Mouse (Mus musculus) neural tube, embryonic 14.5 days (tissue): ENCODE data around the gene Usp49. TPM values are rescaled to one million over a fixed set of nuclear protein-coding genes. Genes with fewer than 3 reads are reported as not detected.

Experiments used
- ATAC-seq: fragments of 200-750 bp; cut with Nextera tagmentation; 2 replicates; pipeline ENCODE4 v1.8.0; 2017; ENCODE audit warnings: low read depth, mild to moderate bottlenecking, moderate TSS enrichment, moderate library complexity
- H3K27ac ChIP-seq: fragments of 300-500 bp; sonication (generic); 2 replicates; pipeline ENCODE4 v1.5.1; 2014; ENCODE audit warnings: low read depth, mild to moderate bottlenecking, control low read depth, low read length, moderate library complexity, mixed read lengths
- H3K27me3 ChIP-seq: fragments of 300-500 bp; sonication (generic); 2 replicates; pipeline ENCODE4 v1.6.1; 2014; ENCODE audit warnings: low read length; ENCODE audit not compliant: control insufficient read depth, insufficient read depth
- H3K36me3 ChIP-seq: fragments of 300-500 bp; sonication (generic); 2 replicates; pipeline ENCODE4 v1.6.1; 2014; ENCODE audit warnings: low read length, mixed read lengths; ENCODE audit not compliant: control insufficient read depth, insufficient read depth
- H3K4me1 ChIP-seq: fragments of 300-500 bp; sonication (generic); 2 replicates; pipeline ENCODE4 v1.6.1; 2014; ENCODE audit warnings: low read length; ENCODE audit not compliant: control insufficient read depth, insufficient read depth
- H3K4me2 ChIP-seq: fragments of 300-500 bp; sonication (generic); 2 replicates; pipeline ENCODE4 v1.6.1; 2014; ENCODE audit warnings: mild to moderate bottlenecking, low read depth, low read length, control low read depth
- H3K4me3 ChIP-seq: fragments of 300-500 bp; sonication (generic); 2 replicates; pipeline ENCODE4 v1.5.1; 2014; ENCODE audit warnings: low read depth, low read length, control low read depth, mixed read lengths
- H3K9ac ChIP-seq: fragments of 300-500 bp; sonication (generic); replicated peaks from 2 replicates; pipeline ENCODE4 v1.6.1; 2014; ENCODE audit warnings: low read depth, mild to moderate bottlenecking, control low read depth, low read length, mixed read lengths
- H3K9me3 ChIP-seq: fragments of 300-500 bp; sonication (generic); 2 replicates; pipeline ENCODE4 v1.6.1; 2016; ENCODE audit warnings: low read length; ENCODE audit not compliant: control insufficient read depth
- WGBS: fragments of 180-500 bp; shearing (Covaris S2); extraction: QIAGEN DNeasy Blood & Tissue Kit; methylation state at CpG from one replicate; pipeline ENCODE4 v1.1.7; 2014; 5-methylcytosine and 5-hydroxymethylcytosine counted together
- polyA plus RNA-seq: library from polyadenylated mRNA; unstranded; fragments of >200 nt; fragmentation: Nextera tagmentation; extraction: Ambion mirVana; gene quantifications from 2 replicates; pipeline ENCODE4 v1.2.1, GENCODE M21; 2014

The Usp49 gene
- polyA plus RNA-seq, 1 experiment from 2014 or later = 5.9 TPM

DNA sequence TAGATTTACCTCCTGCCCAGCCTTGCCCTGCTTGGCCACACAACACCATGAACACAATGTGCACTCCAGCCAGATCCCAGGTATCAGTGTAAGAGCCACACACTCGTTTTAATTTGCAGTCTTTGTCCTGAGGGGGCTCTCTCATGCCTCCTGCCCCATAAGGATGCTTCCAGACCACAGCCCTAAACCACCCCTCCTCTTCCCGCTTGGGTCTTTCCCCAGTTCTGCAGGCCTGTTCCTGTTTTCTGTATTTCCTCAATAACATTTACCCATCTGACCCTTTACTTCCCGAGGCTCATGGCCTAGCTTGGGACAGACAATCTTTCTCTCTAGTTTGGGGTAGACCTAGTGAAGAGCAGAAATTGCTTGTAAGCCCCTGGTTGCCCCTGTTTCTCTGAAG lies 84.5 kb downstream of the Usp49 start:
- H3K4me2 ChIP-seq = no peak overlapping the region
- H3K4me3 ChIP-seq = no peak overlapping the region
- H3K27me3 ChIP-seq = no peaks in the 10 kb centered on the region
- no peaks in the 10 kb centered on the region for H3K9me3 ChIP-seq
- H3K4me1 ChIP-seq = no peaks in the 10 kb centered on the region
- ATAC-seq = no peak
- H3K9ac ChIP-seq = no peak overlapping the region
- no peak overlapping the region for H3K27ac ChIP-seq
- H3K36me3 ChIP-seq = no peaks in the 10 kb centered on the region
- WGBS = 70% methylated on average over 3 of the region's 3 CpGs

DNA sequence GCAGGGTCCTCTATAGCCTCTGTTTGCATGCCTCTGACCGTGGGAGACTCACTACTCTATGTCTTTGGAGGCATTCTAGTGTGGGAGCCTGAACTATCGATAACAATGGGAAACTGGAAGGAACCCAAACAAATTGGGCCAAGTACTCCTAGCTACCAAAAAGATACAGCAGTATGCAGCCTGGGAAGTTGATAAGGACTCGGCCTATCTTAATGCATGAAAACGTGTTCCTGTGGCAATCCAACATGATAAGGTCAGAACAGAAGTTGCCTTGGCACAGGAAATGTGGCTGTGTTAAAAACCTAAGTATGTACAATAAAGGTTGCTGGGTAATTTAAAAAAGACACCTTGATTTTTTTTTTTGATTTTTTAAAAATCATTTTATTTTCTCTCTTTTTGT lies 90.7 kb downstream of the Usp49 start:
- Histone ChIP-seq H3K36me3 (no peaks in the 10 kb centered on the region), H3K9me3 (no peaks in the 10 kb centered on the region), H3K4me3 (no peak overlapping the region), H3K9ac (no peak overlapping the region), H3K27ac (no peak overlapping the region), H3K27me3 (no peaks in the 10 kb centered on the region), H3K4me1 (no peaks in the 10 kb centered on the region), H3K4me2 (no peak overlapping the region)
- WGBS = 88% methylated on average over 4 of the region's 4 CpGs
- ATAC-seq = no peak

DNA sequence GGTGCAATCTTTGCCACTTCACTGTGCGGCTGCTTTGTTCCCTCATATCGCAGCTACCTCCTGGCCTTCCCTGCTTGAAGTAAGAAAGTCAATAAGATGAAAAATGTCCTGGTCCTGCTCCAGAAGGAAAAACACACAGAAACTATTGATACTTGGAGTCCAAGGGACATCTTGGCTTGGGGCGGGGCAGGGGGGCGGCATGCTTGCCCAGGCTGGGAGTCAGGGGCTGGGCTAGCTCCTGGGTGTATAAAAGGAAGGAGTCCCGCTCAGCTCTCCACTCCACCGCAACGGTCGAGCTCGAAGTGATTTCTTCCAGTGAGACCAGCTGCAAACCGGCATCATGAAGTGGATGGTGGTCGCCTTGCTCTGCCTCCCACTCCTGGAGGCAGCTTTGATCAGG lies 96.1 kb downstream of the Usp49 start, which contains the start of gene Pgc:
TSS of gene Pgc (plus strand) at position 277 of the 400 bp plus-strand sequence.
- 77% methylated on average over 11 of the region's 11 CpGs for WGBS
- Histone ChIP-seq H3K4me1 (no peaks in the 10 kb centered on the region), H3K9ac (no peak within 1 kb of the TSS), H3K9me3 (no peaks in the 10 kb centered on the region), H3K27ac (no peak within 1 kb of the TSS), H3K36me3 (no peaks in the 10 kb centered on the region), H3K4me3 (no peak within 1 kb of the TSS), H3K27me3 (no peaks in the 10 kb centered on the region), H3K4me2 (no peak within 1 kb of the TSS)
- ATAC-seq = no peak

DNA sequence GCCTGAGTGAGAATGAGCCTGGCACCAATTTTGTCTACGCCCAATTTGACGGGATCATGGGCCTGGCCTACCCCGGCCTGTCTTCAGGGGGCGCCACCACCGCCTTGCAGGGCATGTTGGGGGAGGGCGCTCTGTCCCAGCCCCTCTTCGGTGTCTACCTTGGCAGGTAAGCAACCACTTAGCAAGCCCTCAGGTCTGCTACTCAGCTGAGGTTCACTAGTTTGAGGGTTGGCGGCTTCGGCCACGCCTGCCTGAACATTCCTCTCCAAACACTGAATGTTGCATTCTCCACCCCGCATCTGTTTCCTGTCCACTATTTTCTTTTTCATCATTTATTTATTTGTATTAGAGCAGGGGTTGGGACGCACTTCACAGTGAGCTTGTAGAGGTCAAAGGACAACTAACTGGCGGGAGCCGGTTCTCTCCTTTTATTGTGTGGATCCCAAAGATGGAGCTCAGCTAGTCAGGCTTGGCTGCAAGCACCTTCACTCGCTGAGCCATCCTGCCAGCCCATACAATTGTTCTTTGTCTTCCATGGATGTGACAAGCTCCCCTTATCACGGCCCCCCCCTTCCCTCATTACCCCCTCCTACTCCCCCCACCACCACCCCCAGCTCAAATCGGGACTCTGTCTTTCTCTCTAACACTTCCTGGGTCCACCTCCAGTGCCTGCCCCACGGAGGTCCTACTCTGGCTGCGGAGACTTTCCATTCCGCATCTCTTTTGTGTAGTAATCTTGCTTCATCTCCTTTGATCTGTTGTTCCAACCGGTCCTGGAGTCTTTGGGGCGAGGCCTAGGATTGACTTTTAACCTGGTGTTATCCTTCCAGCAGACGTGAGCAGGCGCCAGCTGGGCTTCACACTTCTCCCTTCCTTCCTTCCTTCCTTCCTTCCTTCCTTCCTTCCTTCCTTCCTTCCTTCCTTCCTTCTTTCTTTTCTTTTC lies 100.4 kb downstream of the Usp49 start:
- H3K27ac ChIP-seq = no peak overlapping the region
- 57% methylated on average over 24 of the region's 24 CpGs for WGBS
- no peaks in the 10 kb centered on the region for H3K36me3 ChIP-seq
- ATAC-seq = no peak
- H3K9ac ChIP-seq = no peak overlapping the region
- H3K4me2 ChIP-seq = no peak overlapping the region
- H3K4me3 ChIP-seq = no peak overlapping the region
- no peaks in the 10 kb centered on the region for H3K9me3 ChIP-seq
- no peaks in the 10 kb centered on the region for H3K27me3 ChIP-seq
- no peaks in the 10 kb centered on the region for H3K4me1 ChIP-seq

DNA sequence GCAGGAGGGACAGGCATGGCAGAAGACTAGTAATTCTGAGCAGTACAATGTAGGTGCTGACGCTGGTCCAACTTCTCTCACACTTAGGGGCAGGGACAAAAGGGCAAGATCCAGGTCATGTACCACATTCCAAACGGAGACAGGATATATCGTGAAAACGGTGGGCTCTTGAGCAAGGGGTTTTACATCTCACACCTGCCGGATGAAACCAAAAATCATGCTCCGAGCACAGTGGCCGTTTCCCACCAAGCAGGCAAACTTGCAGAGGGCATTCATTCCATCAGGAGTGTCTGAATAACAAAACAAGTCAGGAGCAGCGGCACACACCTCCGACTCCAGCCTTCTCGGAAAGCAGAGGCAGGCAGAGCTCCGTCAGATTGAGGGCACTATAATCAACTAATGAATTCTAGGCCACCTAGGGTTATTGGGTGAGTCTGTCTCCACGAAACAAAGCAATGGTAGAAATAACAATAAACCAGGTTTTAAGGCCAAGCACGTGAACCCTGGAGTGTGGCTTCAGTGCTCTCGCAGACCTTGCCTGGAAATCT lies 105.1 kb downstream of the Usp49 start:
- WGBS = 70% methylated on average over 14 of the region's 14 CpGs
- no peak overlapping the region for H3K27ac ChIP-seq
- no peak overlapping the region for H3K9ac ChIP-seq
- no peak overlapping the region for H3K4me2 ChIP-seq
- peaks cover 15% of the 10 kb centered on the region; the same call in 1 of the 2 replicates for H3K27me3 ChIP-seq
- ATAC-seq = no peak
- no peaks in the 10 kb centered on the region for H3K9me3 ChIP-seq
- no peaks in the 10 kb centered on the region for H3K36me3 ChIP-seq
- peaks cover 14% of the 10 kb centered on the region; the same call in 1 of the 2 replicates for H3K4me1 ChIP-seq
- no peak overlapping the region for H3K4me3 ChIP-seq

Other genes with a start within 250 kb of the Usp49 start
- 0.43 and 0.44 TPM in 2 replicates for gene Guca1b, start 245.3 kb upstream of the Usp49 start, polyA plus RNA-seq
- 0.80 and 0.95 TPM in 2 replicates for gene Guca1a, start 230.1 kb upstream of the Usp49 start, polyA plus RNA-seq
- 0.21 TPM in 1 of 2 replicates, not detected in the other for gene AI661453, start 194.1 kb upstream of the Usp49 start, polyA plus RNA-seq
- gene 1700001C19Rik, start 193.3 kb upstream of the Usp49 start, polyA plus RNA-seq = 0.36 and 0.42 TPM in 2 replicates
- gene Taf8, start 128.4 kb upstream of the Usp49 start, polyA plus RNA-seq = 16.4 and 17.1 TPM in 2 replicates
- 49.1 and 72.4 TPM in 2 replicates for gene Ccnd3, start 125.6 kb upstream of the Usp49 start, polyA plus RNA-seq
- 32.7 and 35.0 TPM in 2 replicates for gene Bysl, start 19.2 kb upstream of the Usp49 start, polyA plus RNA-seq
- gene Med20, start 19.1 kb upstream of the Usp49 start, polyA plus RNA-seq = 38.1 and 43.4 TPM in 2 replicates
- 2.3 and 2.9 TPM in 2 replicates for gene Gm20517, start 19.1 kb upstream of the Usp49 start, polyA plus RNA-seq
- 296 and 305 TPM in 2 replicates for gene Tomm6, start 57.7 kb downstream of the Usp49 start, polyA plus RNA-seq
- gene Frs3, start 58.3 kb downstream of the Usp49 start, polyA plus RNA-seq = 33.3 and 41.9 TPM in 2 replicates
- gene Gm21981, start 63.8 kb downstream of the Usp49 start, polyA plus RNA-seq = 2.0 and 7.7 TPM in 2 replicates
- 0.68 and 4.4 TPM in 2 replicates for gene Prickle4, start 64.0 kb downstream of the Usp49 start, polyA plus RNA-seq
- not detected in 2 replicates for gene Pgc, start 96.2 kb downstream of the Usp49 start, polyA plus RNA-seq
- 1.8 and 2.1 TPM in 2 replicates for gene Tfeb, start 106.3 kb downstream of the Usp49 start, polyA plus RNA-seq
- gene Mdfi, start 204.0 kb downstream of the Usp49 start, polyA plus RNA-seq = 2.7 and 5.3 TPM in 2 replicates